Mouse (Mus musculus) G1E (cell line): Measurements from ENCODE around the gene Fcgrt. TPM values are rescaled to one million over a fixed set of nuclear protein-coding genes. Genes with fewer than 3 reads are reported as not detected.
A peak's percentile ranks its signal among the peaks of the same experiment; 100 is the strongest.

Experiments
- ATAC-seq: 2 replicates; pipeline ENCODE4 v1.8.0; 2016; ENCODE audit warnings: mild to moderate bottlenecking; ENCODE audit not compliant: insufficient number of reproducible peaks, poor library complexity, low FRiP score, severe bottlenecking; ENCODE audit errors: extremely low read depth
- DNase-seq: peaks from one replicate; pipeline ENCODE4 v3.0.0; 2012; ENCODE audit warnings: low spot score
- H3K27me3 ChIP-seq: 2 replicates; pipeline ENCODE4 v1.6.1; 2012; ENCODE audit warnings: mild to moderate bottlenecking, low read length, inconsistent platforms; ENCODE audit not compliant: insufficient read depth
- H3K36me3 ChIP-seq: replicated peaks from 2 replicates; pipeline ENCODE3; 2012; ENCODE audit warnings: mild to moderate bottlenecking, inconsistent platforms
- H3K4me1 ChIP-seq: 2 replicates; pipeline ENCODE4 v1.6.1; 2012; ENCODE audit warnings: low read depth, low read length, inconsistent platforms, mixed read lengths; ENCODE audit not compliant: insufficient read depth
- H3K4me3 ChIP-seq: 2 replicates; pipeline ENCODE4 v1.5.1; 2012; ENCODE audit warnings: low read depth, mild to moderate bottlenecking, inconsistent platforms, low read length, moderate library complexity, mixed read lengths
- H3K9me3 ChIP-seq: replicated peaks from 2 replicates; pipeline ENCODE4 v1.6.1; 2012; ENCODE audit warnings: inconsistent platforms
- CTCF ChIP-seq: IDR thresholded peaks from 2 replicates; pipeline ENCODE4 v1.5.1; 2012; ENCODE audit warnings: low read depth, low read length, inconsistent platforms, mixed read lengths
- GATA1 ChIP-seq: IDR thresholded peaks from 2 replicates; pipeline ENCODE4 v1.6.1; 2012; ENCODE audit warnings: borderline replicate concordance, low read length, inconsistent platforms, mixed read lengths
- GATA2 ChIP-seq: IDR thresholded peaks from 2 replicates; pipeline ENCODE4 v1.6.1; 2012; ENCODE audit warnings: low read depth, low read length, inconsistent platforms, borderline replicate concordance
- POLR2AphosphoS5 ChIP-seq: IDR thresholded peaks from 2 replicates; pipeline ENCODE4 v1.6.1; 2012; ENCODE audit warnings: low read depth, low read length, inconsistent platforms; ENCODE audit not compliant: insufficient replicate concordance
- TAL1 ChIP-seq: conservative IDR thresholded peaks from 2 replicates; pipeline ENCODE4 v1.6.1; 2012; ENCODE audit warnings: low read depth, low read length, inconsistent platforms, mixed read lengths
- polyA plus RNA-seq: library from polyadenylated mRNA; stranded (reverse); fragments of >175 nt; gene quantifications from 2 replicates; pipeline ENCODE4 v1.2.3, GENCODE M21; 2012
- total RNA-seq, 2 experiments: library from RNA; stranded (forward) in 1 of 2; stranded (reverse) in 1 of 2; fragments of 200-1000 nt in 1 of 2; fragments of >200 nt in 1 of 2; fragmentation: Nextera tagmentation in 1 of 2; gene quantifications; 2 replicates each; pipeline ENCODE4 v1.2.3; 2014 to 2017

Fcgrt gene
- total and polyA plus RNA-seq, 3 experiments: not detected

GRCm38 (mm10) chr7:45139904-45140723, 36.5 kb upstream of the Fcgrt start:
- peaks cover 55% of the 10 kb centered on the region for H3K36me3 ChIP-seq
- H3K27me3 ChIP-seq: no peaks in the 10 kb centered on the region
- no peak overlapping the region for H3K4me3 ChIP-seq
- ATAC-seq (no peak), DNase-seq (no peak)
- no peaks in the 10 kb centered on the region for H3K9me3 ChIP-seq
- TF ChIP-seq GATA2 (no peak), CTCF (no peak), GATA1 (no peak), POLR2AphosphoS5 (no peak), TAL1 (no peak)
- H3K4me1 ChIP-seq: peaks cover 70% of the 10 kb centered on the region

- Histone ChIP-seq H3K9me3 (peaks cover under 1% of the 10 kb centered on the region; the same call in 1 of the 2 replicates), H3K4me1 (peaks cover 85% of the 10 kb centered on the region), H3K27me3 (no peaks in the 10 kb centered on the region), H3K4me3 (peak overlapping the region; percentile 41; the same call in 1 of the 2 replicates), H3K36me3 (peaks cover 49% of the 10 kb centered on the region)
- DNase-seq (no peak), ATAC-seq (no peak)
- TF ChIP-seq GATA1 (no peak), TAL1 (no peak), GATA2 (no peak), POLR2AphosphoS5 (no peak), CTCF (no peak)
These were observed 34.8 kb upstream of the Fcgrt start for GRCm38 (mm10) chr7:45138403-45138802.

- Histone ChIP-seq H3K4me3 (peak overlapping the region; percentile 71; the same call in 1 of the 2 replicates), H3K27me3 (no peaks in the 10 kb centered on the region), H3K36me3 (peaks cover 48% of the 10 kb centered on the region), H3K9me3 (peaks cover 3% of the 10 kb centered on the region; the same call in 1 of the 2 replicates), H3K4me1 (peaks cover 87% of the 10 kb centered on the region)
- ATAC-seq (peak; percentile 74), DNase-seq (peak; percentile 83)
- TF ChIP-seq POLR2AphosphoS5 (no peak), TAL1 (peak; percentile 93)
These were observed 33.7 kb upstream of the Fcgrt start for GRCm38 (mm10) chr7:45137171-45138006.

- ATAC-seq: peak; percentile 24
- H3K4me3 ChIP-seq: peak within 1 kb of the TSS; percentile 71
- peaks cover 48% of the 10 kb centered on the region for H3K36me3 ChIP-seq
- H3K9me3 ChIP-seq: peaks cover 3% of the 10 kb centered on the region; the same call in 1 of the 2 replicates
- H3K27me3 ChIP-seq: no peaks in the 10 kb centered on the region
- DNase-seq: peak; percentile 86
- no peak for TF ChIP-seq TAL1
- TF ChIP-seq CTCF: peak; percentile 89
- peaks cover 86% of the 10 kb centered on the region for H3K4me1 ChIP-seq
These were observed 32.4 kb upstream of the Fcgrt start, which contains the start of the genes Gm45713 and Flt3l for GRCm38 (mm10) chr7:45135993-45136567. Gene Gm45713, minus strand, starts transcription at chr7:45136231. Gene Flt3l, minus strand, starts transcription at chr7:45136432.

GRCm38 (mm10) chr7:45135370-45135769, 31.7 kb upstream of the Fcgrt start:
- Histone ChIP-seq H3K9me3 (peaks cover 3% of the 10 kb centered on the region; the same call in 1 of the 2 replicates), H3K36me3 (peaks cover 48% of the 10 kb centered on the region), H3K27me3 (no peaks in the 10 kb centered on the region), H3K4me1 (peaks cover 87% of the 10 kb centered on the region), H3K4me3 (peak overlapping the region; percentile 71)
- ATAC-seq (no peak), DNase-seq (no peak)
- TF ChIP-seq POLR2AphosphoS5: no peak
- TF ChIP-seq GATA2: 0 out of 2 replicates have a peak, but pooled peaks have one; percentile 88

GRCm38 (mm10) chr7:45134544-45135026, 30.9 kb upstream of the Fcgrt start:
- peak; percentile 37 for ATAC-seq
- peak overlapping the region; percentile 71 for H3K4me3 ChIP-seq
- H3K4me1 ChIP-seq: peaks cover 87% of the 10 kb centered on the region
- peaks cover 3% of the 10 kb centered on the region; the same call in 1 of the 2 replicates for H3K9me3 ChIP-seq
- peaks cover 45% of the 10 kb centered on the region for H3K36me3 ChIP-seq
- TF ChIP-seq GATA2: no peak
- TF ChIP-seq GATA1: no peak
- TF ChIP-seq TAL1: no peak
- TF ChIP-seq CTCF: no peak
- TF ChIP-seq POLR2AphosphoS5: no peak
- no peak for DNase-seq
- no peaks in the 10 kb centered on the region for H3K27me3 ChIP-seq
